Mouse (Mus musculus): ENCODE results near the gene Khdc4. TPM values are rescaled to one million over a fixed set of nuclear protein-coding genes. Genes with fewer than 3 reads are reported as not detected.
"Not testable (repeated sequence)": the region's sequence is repeated elsewhere in the genome, so short reads cannot be mapped to it uniquely, and the experiment has no call there.

Gene Khdc4
- polyA plus RNA-seq, 1 experiment from 2014 or later = 107 TPM

DNA sequence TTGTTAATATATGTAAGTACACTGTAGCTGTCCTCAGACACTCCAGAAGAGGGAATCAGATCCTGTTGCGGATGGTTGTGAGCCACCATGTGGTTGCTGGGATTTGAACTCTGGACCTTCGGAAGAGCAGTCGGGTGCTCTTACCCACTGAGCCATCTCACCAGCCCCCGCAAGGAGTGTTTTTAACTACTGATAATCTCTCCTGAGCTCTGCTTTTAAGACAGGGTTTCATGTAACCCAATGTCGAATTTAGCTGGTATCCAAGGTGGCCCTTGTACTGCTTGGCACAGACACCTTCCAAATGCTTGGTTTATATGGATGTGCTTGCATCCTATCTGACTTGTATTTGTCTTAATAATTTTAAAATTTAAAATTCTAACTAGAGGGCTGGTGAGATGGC, 30.1 kb downstream of the Khdc4 start:
- H3K4me2 ChIP-seq (ENCODE audit: low read length); H3K9me3 ChIP-seq (ENCODE audit: control insufficient read depth, low read length); H3K4me3 ChIP-seq (replicated peaks; ENCODE audit: low read length); H3K27ac ChIP-seq (ENCODE audit: low read length); H3K9ac ChIP-seq (replicated peaks; ENCODE audit: low read depth, low read length); ATAC-seq; H3K27me3 ChIP-seq (replicated peaks; ENCODE audit: control insufficient read depth, insufficient read depth, low read length): not testable (repeated sequence)
- WGBS = 87% methylated on average over 5 of the region's 5 CpGs
- H3K36me3 ChIP-seq (ENCODE audit: control insufficient read depth, insufficient read depth) = peaks cover 15% of the 10 kb centered on the region
- H3K4me1 ChIP-seq (replicated peaks; ENCODE audit: control insufficient read depth, insufficient read depth, low read length) = peaks cover 22% of the 10 kb centered on the region

DNA sequence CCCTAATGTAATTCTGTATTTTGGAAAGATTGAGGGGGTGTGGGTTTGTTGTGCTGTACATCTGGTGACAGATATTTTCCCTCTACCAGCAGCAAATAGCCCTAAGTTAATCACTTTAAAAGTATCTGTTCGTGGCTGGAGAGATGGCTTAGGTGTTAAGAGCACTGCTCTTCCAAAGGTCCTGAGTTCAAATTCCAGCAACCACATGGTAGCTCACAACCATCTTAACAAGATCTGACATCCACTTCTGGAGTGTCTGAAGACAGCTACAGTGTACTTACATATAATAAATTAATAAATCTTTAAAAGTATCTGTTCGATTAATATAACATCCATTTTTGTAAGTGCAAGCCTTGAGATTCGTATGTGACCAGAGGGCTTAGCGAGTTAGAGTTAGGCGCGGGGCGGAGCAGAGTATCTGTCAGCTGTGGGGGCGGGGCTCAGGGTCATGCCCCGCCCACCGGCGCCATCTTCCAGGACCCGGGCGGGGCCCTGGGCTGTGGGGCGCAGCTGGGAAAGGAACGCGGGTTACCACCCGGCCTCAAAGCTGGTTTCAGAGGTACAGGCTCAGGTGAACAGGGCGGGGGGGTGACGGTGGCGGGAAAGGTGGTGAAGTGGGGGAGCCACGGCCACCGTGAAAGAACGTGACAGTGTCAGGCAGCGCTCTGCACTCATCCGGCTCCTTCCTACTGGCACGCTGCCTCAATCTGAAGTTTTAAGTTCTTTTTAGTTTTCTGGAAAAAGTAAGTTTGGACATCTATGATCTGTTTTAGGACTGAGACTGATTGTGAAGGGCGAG, 31.0 kb downstream of the Khdc4 start, which contains the start of gene Rit1:
Gene Rit1 (plus strand): TSS at position 440 of the 799 bp plus-strand sequence.
- Histone ChIP-seq H3K4me2 (ENCODE audit: low read length) (peak within 1 kb of the TSS; percentile 87), H3K4me1 (replicated peaks; ENCODE audit: control insufficient read depth, insufficient read depth, low read length) (peaks cover 22% of the 10 kb centered on the region), H3K9ac (replicated peaks; ENCODE audit: low read depth, low read length) (peak within 1 kb of the TSS; percentile 66), H3K36me3 (ENCODE audit: control insufficient read depth, insufficient read depth) (peaks cover 9% of the 10 kb centered on the region), H3K27me3 (replicated peaks; ENCODE audit: control insufficient read depth, insufficient read depth, low read length) (no peaks in the 10 kb centered on the region), H3K27ac (ENCODE audit: low read length) (peak within 1 kb of the TSS; percentile 46; the same call in 1 of the 2 replicates), H3K4me3 (replicated peaks; ENCODE audit: low read length) (peak within 1 kb of the TSS; percentile 68), H3K9me3 (ENCODE audit: control insufficient read depth, low read length) (no peaks in the 10 kb centered on the region)
- ATAC-seq = peak; percentile 97
- WGBS = 2% methylated on average over 27 of the region's 27 CpGs

DNA sequence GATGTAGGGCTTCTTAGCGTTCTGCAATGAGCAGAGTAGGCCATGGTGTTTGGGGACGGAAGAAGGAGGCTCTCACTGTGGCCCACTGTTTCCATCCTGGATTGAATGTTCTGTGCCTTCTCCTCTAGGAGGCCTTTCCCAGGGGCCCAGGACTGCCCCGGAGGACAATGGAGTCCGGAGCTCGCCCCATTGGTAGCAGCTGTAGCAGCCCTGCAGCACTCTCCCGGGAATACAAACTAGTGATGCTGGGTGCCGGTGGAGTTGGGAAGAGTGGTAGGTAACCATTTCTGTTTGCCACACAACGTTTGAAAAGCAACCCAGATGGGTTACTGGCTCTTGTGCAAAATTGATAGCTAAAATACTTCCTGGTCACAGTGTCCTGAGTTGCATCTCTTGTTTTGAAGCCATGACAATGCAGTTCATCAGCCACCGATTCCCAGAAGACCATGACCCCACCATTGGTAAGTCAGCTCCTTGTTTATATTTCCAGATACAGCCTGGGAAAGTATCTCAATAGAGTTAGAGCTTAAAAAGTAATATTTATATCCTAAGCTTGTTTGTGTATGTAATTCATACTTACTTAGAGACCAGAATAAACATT, 31.7 kb downstream of the Khdc4 start:
- peak; percentile 62 for ATAC-seq
- Histone ChIP-seq H3K4me3 (replicated peaks; ENCODE audit: low read length) (peak overlapping the region; percentile 68), H3K9ac (replicated peaks; ENCODE audit: low read depth, low read length) (peak overlapping the region; percentile 66), H3K36me3 (ENCODE audit: control insufficient read depth, insufficient read depth) (peaks cover 3% of the 10 kb centered on the region), H3K27me3 (replicated peaks; ENCODE audit: control insufficient read depth, insufficient read depth, low read length) (no peaks in the 10 kb centered on the region), H3K4me2 (ENCODE audit: low read length) (peak overlapping the region; percentile 87), H3K4me1 (replicated peaks; ENCODE audit: control insufficient read depth, insufficient read depth, low read length) (peaks cover 22% of the 10 kb centered on the region), H3K27ac (ENCODE audit: low read length) (peak overlapping the region; percentile 35; the same call in 1 of the 2 replicates), H3K9me3 (ENCODE audit: control insufficient read depth, low read length) (no peaks in the 10 kb centered on the region)
- 4% methylated on average over 9 of the region's 9 CpGs for WGBS

DNA sequence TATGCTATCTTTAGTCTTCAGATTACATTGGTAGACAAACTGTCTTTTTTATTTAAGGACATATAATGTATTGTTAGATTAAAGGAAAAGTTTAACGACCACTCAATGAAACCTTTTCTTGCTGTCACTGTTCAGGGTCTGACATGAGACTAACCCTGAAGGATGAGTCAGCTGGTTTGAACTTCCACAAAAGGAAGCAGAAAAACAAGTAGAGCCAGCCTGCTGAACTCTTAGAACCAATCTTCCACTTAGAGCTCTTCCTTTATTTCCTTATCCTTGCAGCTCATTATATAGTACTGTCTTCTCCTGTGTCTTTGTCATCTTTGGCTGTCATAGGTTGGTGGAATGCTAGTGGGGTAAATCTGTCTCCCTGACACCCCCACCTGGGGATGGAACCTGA, 32.2 kb downstream of the Khdc4 start:
- Histone ChIP-seq H3K4me1 (replicated peaks; ENCODE audit: control insufficient read depth, insufficient read depth, low read length) (peaks cover 22% of the 10 kb centered on the region), H3K9me3 (ENCODE audit: control insufficient read depth, low read length) (no peaks in the 10 kb centered on the region), H3K4me3 (replicated peaks; ENCODE audit: low read length) (peak overlapping the region; percentile 1; the same call in 1 of the 2 replicates), H3K4me2 (ENCODE audit: low read length) (peak overlapping the region; percentile 87), H3K27ac (ENCODE audit: low read length) (no peak overlapping the region), H3K9ac (replicated peaks; ENCODE audit: low read depth, low read length) (no peak overlapping the region), H3K27me3 (replicated peaks; ENCODE audit: control insufficient read depth, insufficient read depth, low read length) (no peaks in the 10 kb centered on the region), H3K36me3 (ENCODE audit: control insufficient read depth, insufficient read depth) (peaks cover 2% of the 10 kb centered on the region; the same call in 1 of the 2 replicates)
- 69% methylated on average over 1 of the region's 1 CpGs for WGBS
- ATAC-seq = no peak

DNA sequence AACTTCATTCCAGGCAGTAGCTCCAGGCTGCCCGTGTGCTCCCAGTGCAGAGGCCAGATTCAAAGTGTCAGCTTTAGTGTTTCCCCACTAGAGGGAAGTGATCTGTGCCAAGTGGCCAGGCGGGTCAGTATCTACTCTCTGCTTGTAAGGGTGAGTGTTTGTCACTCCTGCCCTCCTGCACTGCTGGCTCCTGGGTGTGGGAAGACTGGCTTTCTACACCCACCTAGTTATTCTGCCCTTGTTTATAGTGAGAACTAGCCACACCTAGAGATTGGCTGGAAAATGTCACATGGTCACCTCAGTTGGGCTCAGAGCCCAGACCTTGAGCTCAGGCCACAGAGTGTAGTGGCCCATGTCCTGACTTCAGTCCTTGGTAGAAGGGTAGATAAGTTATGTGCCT, 33.5 kb downstream of the Khdc4 start:
- Histone ChIP-seq H3K27ac (ENCODE audit: low read length) (no peak overlapping the region), H3K27me3 (replicated peaks; ENCODE audit: control insufficient read depth, insufficient read depth, low read length) (no peaks in the 10 kb centered on the region), H3K9ac (replicated peaks; ENCODE audit: low read depth, low read length) (no peak overlapping the region), H3K4me3 (replicated peaks; ENCODE audit: low read length) (no peak overlapping the region), H3K4me2 (ENCODE audit: low read length) (no peak overlapping the region), H3K4me1 (replicated peaks; ENCODE audit: control insufficient read depth, insufficient read depth, low read length) (peaks cover 22% of the 10 kb centered on the region), H3K36me3 (ENCODE audit: control insufficient read depth, insufficient read depth) (peaks cover 5% of the 10 kb centered on the region), H3K9me3 (ENCODE audit: control insufficient read depth, low read length) (no peaks in the 10 kb centered on the region)
- ATAC-seq = no peak
- WGBS = 73% methylated on average over 2 of the region's 2 CpGs

DNA sequence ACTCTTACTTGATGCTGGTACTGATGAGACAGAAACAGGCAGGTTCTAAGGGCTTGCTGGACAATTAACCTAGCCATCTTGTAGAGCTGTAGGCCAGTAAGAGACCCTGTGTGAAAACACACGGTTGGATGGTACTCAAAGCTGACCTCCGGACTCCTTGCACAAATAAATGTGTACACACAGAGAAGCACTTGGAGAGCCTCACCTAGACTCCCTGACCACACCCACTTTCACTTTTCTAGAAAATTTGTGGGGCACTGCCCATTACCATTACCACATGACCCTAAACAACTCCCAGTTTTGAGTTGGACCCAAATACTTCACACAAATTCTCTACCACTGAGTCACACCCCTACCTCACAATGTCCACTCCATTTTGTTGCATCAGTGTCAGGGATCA, 51.0 kb downstream of the Khdc4 start:
- peaks cover 1% of the 10 kb centered on the region for H3K36me3 ChIP-seq (ENCODE audit: control insufficient read depth, insufficient read depth)
- ATAC-seq = no peak
- no peak overlapping the region for H3K4me3 ChIP-seq (replicated peaks; ENCODE audit: low read length)
- H3K9ac ChIP-seq (replicated peaks; ENCODE audit: low read depth, low read length) = no peak overlapping the region
- H3K9me3 ChIP-seq (ENCODE audit: control insufficient read depth, low read length) = no peaks in the 10 kb centered on the region
- H3K27me3 ChIP-seq (replicated peaks; ENCODE audit: control insufficient read depth, insufficient read depth, low read length) = no peaks in the 10 kb centered on the region
- H3K4me2 ChIP-seq (ENCODE audit: low read length) = no peak overlapping the region
- H3K27ac ChIP-seq (ENCODE audit: low read length) = no peak overlapping the region
- no peaks in the 10 kb centered on the region for H3K4me1 ChIP-seq (replicated peaks; ENCODE audit: control insufficient read depth, insufficient read depth, low read length)
- WGBS = 88% methylated on average over 2 of the region's 2 CpGs

DNA sequence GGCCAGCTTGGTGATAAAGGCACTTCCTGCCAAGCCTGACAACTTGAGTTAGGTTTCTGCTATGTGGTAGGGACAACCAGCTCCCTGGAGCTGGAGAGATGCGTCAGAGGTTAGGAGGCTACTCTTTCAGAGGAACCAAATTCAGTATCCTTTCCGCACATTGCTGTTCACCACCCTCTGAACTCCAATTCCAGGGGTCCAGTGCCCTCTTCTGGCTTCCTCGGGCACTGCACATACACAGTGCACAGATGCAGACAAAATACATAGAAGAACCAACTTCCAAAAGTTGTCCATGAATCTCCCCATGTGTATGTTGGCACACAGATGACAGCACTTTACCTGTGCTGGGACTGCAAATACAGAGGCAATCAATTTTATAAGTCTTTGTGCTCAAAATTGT, 53.0 kb downstream of the Khdc4 start:
- 60% methylated on average over 3 of the region's 3 CpGs for WGBS
- no peak overlapping the region for H3K27ac ChIP-seq (ENCODE audit: low read length)
- no peaks in the 10 kb centered on the region for H3K4me1 ChIP-seq (replicated peaks; ENCODE audit: control insufficient read depth, insufficient read depth, low read length)
- no peaks in the 10 kb centered on the region for H3K9me3 ChIP-seq (ENCODE audit: control insufficient read depth, low read length)
- no peak overlapping the region for H3K9ac ChIP-seq (replicated peaks; ENCODE audit: low read depth, low read length)
- no peak overlapping the region for H3K4me2 ChIP-seq (ENCODE audit: low read length)
- H3K36me3 ChIP-seq (ENCODE audit: control insufficient read depth, insufficient read depth) = no peaks in the 10 kb centered on the region
- no peak for ATAC-seq
- no peak overlapping the region for H3K4me3 ChIP-seq (replicated peaks; ENCODE audit: low read length)
- H3K27me3 ChIP-seq (replicated peaks; ENCODE audit: control insufficient read depth, insufficient read depth, low read length) = no peaks in the 10 kb centered on the region

DNA sequence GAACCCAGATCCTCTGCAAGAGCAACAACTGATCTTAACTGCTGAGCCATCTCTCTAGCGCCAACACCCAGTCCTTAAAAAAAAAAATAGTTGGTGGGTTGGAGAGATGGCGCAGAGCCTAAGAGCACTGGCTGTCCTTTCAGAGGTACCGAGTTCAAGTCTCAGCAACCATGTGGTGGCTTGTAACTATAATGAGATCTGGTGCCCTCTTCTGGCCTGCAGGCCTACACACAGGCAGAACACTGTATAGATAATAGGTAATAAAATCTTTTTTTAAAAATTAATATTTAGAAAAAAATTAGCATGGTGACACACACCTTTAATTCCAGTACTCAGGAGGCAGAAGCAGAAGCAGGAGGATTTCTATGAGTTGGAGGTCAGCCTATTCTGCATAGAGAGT, 54.5 kb downstream of the Khdc4 start:
- H3K4me2 ChIP-seq (ENCODE audit: low read length) = no peak overlapping the region
- ATAC-seq = no peak

DNA sequence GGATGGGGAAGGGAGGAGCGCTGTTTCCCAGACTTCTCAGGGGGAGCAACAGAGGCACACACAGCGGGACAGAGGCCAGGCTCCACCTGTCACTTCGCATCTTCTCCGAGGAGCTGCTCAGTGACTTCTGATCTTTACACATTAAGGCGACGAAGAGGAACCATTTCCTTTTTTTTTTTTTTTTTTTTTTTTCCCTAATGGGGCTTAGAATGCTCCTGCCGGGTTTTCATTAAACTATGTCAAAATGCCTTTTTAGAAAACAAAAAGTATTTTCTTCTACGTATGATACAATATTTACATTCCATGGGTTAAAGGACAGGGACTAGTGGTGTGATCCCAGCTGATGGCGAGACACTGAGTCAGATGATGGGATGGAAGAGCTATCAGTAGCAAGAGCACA, 59.9 kb downstream of the Khdc4 start:
- H3K27me3 ChIP-seq (replicated peaks; ENCODE audit: control insufficient read depth, insufficient read depth, low read length) = no peaks in the 10 kb centered on the region
- WGBS = 89% methylated on average over 9 of the region's 9 CpGs
- no peaks in the 10 kb centered on the region for H3K4me1 ChIP-seq (replicated peaks; ENCODE audit: control insufficient read depth, insufficient read depth, low read length)
- no peak overlapping the region for H3K4me2 ChIP-seq (ENCODE audit: low read length)
- no peak overlapping the region for H3K9ac ChIP-seq (replicated peaks; ENCODE audit: low read depth, low read length)
- peaks cover 45% of the 10 kb centered on the region for H3K36me3 ChIP-seq (ENCODE audit: control insufficient read depth, insufficient read depth)
- ATAC-seq = no peak
- peaks cover 11% of the 10 kb centered on the region for H3K9me3 ChIP-seq (ENCODE audit: control insufficient read depth, low read length)
- no peak overlapping the region for H3K4me3 ChIP-seq (replicated peaks; ENCODE audit: low read length)
- H3K27ac ChIP-seq (ENCODE audit: low read length) = no peak overlapping the region

More for the DNA sequence above, 54.5 kb downstream of the Khdc4 start:
- no peaks in the 10 kb centered on the region for H3K9me3 ChIP-seq (ENCODE audit: control insufficient read depth, low read length)
- 97% methylated on average over 3 of the region's 3 CpGs for WGBS
- H3K9ac ChIP-seq (replicated peaks; ENCODE audit: low read depth, low read length) = no peak overlapping the region
- no peaks in the 10 kb centered on the region for H3K27me3 ChIP-seq (replicated peaks; ENCODE audit: control insufficient read depth, insufficient read depth, low read length)
- H3K4me1 ChIP-seq (replicated peaks; ENCODE audit: control insufficient read depth, insufficient read depth, low read length) = no peaks in the 10 kb centered on the region
- H3K4me3 ChIP-seq (replicated peaks; ENCODE audit: low read length) = no peak overlapping the region
- peaks cover 3% of the 10 kb centered on the region; the same call in 1 of the 2 replicates for H3K36me3 ChIP-seq (ENCODE audit: control insufficient read depth, insufficient read depth)
- H3K27ac ChIP-seq (ENCODE audit: low read length) = no peak overlapping the region

All from forebrain, embryonic 16.5 days (tissue).